ENCODE assay signal across 8 mouse cellular contexts in the genomic region with DNA sequence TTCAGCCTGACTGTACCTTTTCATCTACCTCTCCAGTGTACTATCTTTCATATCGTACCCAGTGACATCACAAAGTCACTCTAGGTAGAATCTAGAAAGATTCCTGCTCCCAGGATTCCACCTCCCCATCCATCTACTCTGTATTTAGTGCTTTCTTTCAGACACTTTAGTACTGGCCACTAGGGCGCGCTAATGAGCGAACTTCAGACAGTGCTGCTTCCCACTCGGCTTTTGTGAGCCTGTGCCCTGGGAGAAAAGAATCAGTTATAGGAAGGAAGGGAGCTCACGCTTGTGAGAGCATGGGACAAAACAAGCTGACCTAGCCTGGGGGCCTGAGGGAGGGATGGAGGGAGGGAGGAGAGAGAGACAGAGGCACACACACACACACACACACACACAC.
DNase-seq lines count a peak whose midpoint lies in the region; ATAC-seq lines count a peak whose summit lies in the region.

No protein-coding gene starts in this region.

- peak; percentile 56 for DNase-seq in CD4-positive, CD25-positive, alpha-beta regulatory T cell, adult 2 months (ENCODE audit: low read depth, low spot score)
- peak; percentile 34 to 54 for DNase-seq in left cerebral cortex, adult 18-20 months (ENCODE audit: low spot score in 2 of 2)
- no peak for DNase-seq in left cerebral cortex, adult 11 months (ENCODE audit: low spot score)
- peak; percentile 55 to 74 for DNase-seq in cerebellum, postnatal 14 days
- DNase-seq in kidney, postnatal 10 days = peak; percentile 63
- DNase-seq in lung, postnatal 36 days = peak; percentile 50

- ATAC-seq in CD4-positive, CD25-positive, alpha-beta regulatory T cell, adult 4 months = no peak
- no peak for ATAC-seq in monocyte, adult 5-6 weeks (replicated peaks; ENCODE audit: insufficient number of reproducible peaks, low FRiP score, low TSS enrichment, poor library complexity, severe bottlenecking)
